Mouse (Mus musculus): ENCODE data around the gene Spcs2.

DNA sequence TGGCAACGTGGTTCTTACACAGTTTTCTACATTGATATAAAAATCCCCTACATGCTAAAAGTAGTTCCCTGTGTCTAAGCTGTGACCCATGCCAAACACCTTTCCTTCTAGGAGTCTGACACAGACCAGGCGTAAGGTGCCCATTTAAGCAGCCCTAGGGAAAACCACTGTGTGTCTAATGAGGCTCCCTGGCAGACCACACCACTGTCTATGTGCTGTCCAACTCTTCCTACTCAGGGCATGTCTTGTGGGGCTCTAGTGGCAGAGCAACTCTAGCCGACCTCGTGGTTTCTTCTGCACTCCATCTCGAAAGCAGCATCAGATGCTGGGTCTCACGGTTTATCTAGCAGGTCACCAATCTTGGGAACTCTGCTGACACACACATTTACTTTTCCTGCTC is 11.6 kb downstream of the Spcs2 start:
- TF ChIP-seq POLR2AphosphoS5 (IDR thresholded peaks at IDR 0.05; ENCODE audit: insufficient replicate concordance, low read depth, low read length) (no peak), CTCF (IDR thresholded peaks at IDR 0.05; ENCODE audit: low read depth, low read length) (no peak), TAL1 (conservative IDR thresholded peaks at IDR 0.05; ENCODE audit: low read depth, low read length) (no peak)
